Mouse (Mus musculus): ENCODE data around the gene Brip1. TPM values are rescaled to one million over a fixed set of nuclear protein-coding genes. Genes with fewer than 3 reads are reported as not detected.
"Not testable (repeated sequence)": the region's sequence is repeated elsewhere in the genome, so short reads cannot be mapped to it uniquely, and the experiment has no call there.

Brip1 gene
- polyA plus RNA-seq, 1 experiment from 2014 or later, result 1.0 TPM

GRCm38 (mm10) chr11:86185224-86185623 lies 15.8 kb downstream of the Brip1 start:
- H3K36me3 ChIP-seq (replicated peaks); ATAC-seq (replicated peaks); H3K9ac ChIP-seq; H3K9me3 ChIP-seq; H3K27ac ChIP-seq; H3K27me3 ChIP-seq (replicated peaks); H3K4me1 ChIP-seq; H3K4me2 ChIP-seq; H3K4me3 ChIP-seq: not testable (repeated sequence)
- 92% methylated on average over 7 of the region's 7 CpGs for WGBS

- H3K36me3 ChIP-seq (replicated peaks), result no peaks in the 10 kb centered on the region
- H3K27me3 ChIP-seq (replicated peaks), result no peaks in the 10 kb centered on the region
- H3K9me3 ChIP-seq, result no peaks in the 10 kb centered on the region
- H3K4me2 ChIP-seq, result no peak overlapping the region
- ATAC-seq (replicated peaks), result no peak
- 81% methylated on average over 3 of the region's 3 CpGs for WGBS
- H3K27ac ChIP-seq, result no peak overlapping the region
- no peak overlapping the region for H3K4me3 ChIP-seq
- H3K4me1 ChIP-seq, result no peaks in the 10 kb centered on the region
- no peak overlapping the region for H3K9ac ChIP-seq
These were observed 25.2 kb downstream of the Brip1 start for GRCm38 (mm10) chr11:86175833-86176232.

GRCm38 (mm10) chr11:86174173-86174572 lies 26.8 kb downstream of the Brip1 start:
- no peak for ATAC-seq (replicated peaks)
- Histone ChIP-seq H3K27me3 (replicated peaks) (no peaks in the 10 kb centered on the region), H3K4me3 (no peak overlapping the region), H3K36me3 (replicated peaks) (no peaks in the 10 kb centered on the region), H3K4me2 (no peak overlapping the region), H3K27ac (no peak overlapping the region), H3K9me3 (no peaks in the 10 kb centered on the region), H3K4me1 (no peaks in the 10 kb centered on the region), H3K9ac (no peak overlapping the region)
- WGBS, result 60% methylated on average over 2 of the region's 2 CpGs

- H3K4me1 ChIP-seq, result no peaks in the 10 kb centered on the region
- no peaks in the 10 kb centered on the region for H3K27me3 ChIP-seq (replicated peaks)
- no peak overlapping the region for H3K4me2 ChIP-seq
- no peaks in the 10 kb centered on the region for H3K36me3 ChIP-seq (replicated peaks)
- no peak overlapping the region for H3K27ac ChIP-seq
- H3K9me3 ChIP-seq, result no peaks in the 10 kb centered on the region
- no peak overlapping the region for H3K9ac ChIP-seq
- no peak for ATAC-seq (replicated peaks)
- H3K4me3 ChIP-seq, result no peak overlapping the region
- 87% methylated on average over 2 of the region's 2 CpGs for WGBS
These were observed 30.2 kb downstream of the Brip1 start for GRCm38 (mm10) chr11:86170743-86171142.

GRCm38 (mm10) chr11:86160251-86160650 lies 40.7 kb downstream of the Brip1 start:
- ATAC-seq (replicated peaks), result no peak
- WGBS, result 56% methylated on average over 2 of the region's 2 CpGs

GRCm38 (mm10) chr11:86158950-86159349 lies 42.0 kb downstream of the Brip1 start:
- no peak overlapping the region for H3K9ac ChIP-seq
- ATAC-seq (replicated peaks), result no peak
- H3K9me3 ChIP-seq, result no peaks in the 10 kb centered on the region
- no peak overlapping the region for H3K4me2 ChIP-seq
- H3K27ac ChIP-seq, result no peak overlapping the region
- H3K36me3 ChIP-seq (replicated peaks), result no peaks in the 10 kb centered on the region
- 47% methylated on average over 2 of the region's 2 CpGs for WGBS
- no peak overlapping the region for H3K4me3 ChIP-seq
- no peaks in the 10 kb centered on the region for H3K4me1 ChIP-seq
- no peaks in the 10 kb centered on the region for H3K27me3 ChIP-seq (replicated peaks)

More at GRCm38 (mm10) chr11:86160251-86160650, 40.7 kb downstream of the Brip1 start:
- Histone ChIP-seq H3K4me1 (no peaks in the 10 kb centered on the region), H3K4me3 (no peak overlapping the region), H3K9ac (no peak overlapping the region), H3K27me3 (replicated peaks) (no peaks in the 10 kb centered on the region), H3K36me3 (replicated peaks) (no peaks in the 10 kb centered on the region), H3K27ac (no peak overlapping the region), H3K4me2 (no peak overlapping the region), H3K9me3 (no peaks in the 10 kb centered on the region)

- Histone ChIP-seq H3K4me1 (no peaks in the 10 kb centered on the region), H3K36me3 (replicated peaks) (no peaks in the 10 kb centered on the region), H3K4me2 (no peak overlapping the region), H3K27ac (no peak overlapping the region), H3K9ac (no peak overlapping the region), H3K4me3 (no peak overlapping the region), H3K27me3 (replicated peaks) (no peaks in the 10 kb centered on the region), H3K9me3 (no peaks in the 10 kb centered on the region)
- ATAC-seq (replicated peaks), result no peak
- WGBS, result 74% methylated on average over 5 of the region's 5 CpGs
These were observed 45.4 kb downstream of the Brip1 start for GRCm38 (mm10) chr11:86155638-86156037.

- no peak for ATAC-seq (replicated peaks)
- 91% methylated on average over 3 of the region's 3 CpGs for WGBS
These were observed 69.7 kb downstream of the Brip1 start for GRCm38 (mm10) chr11:86131324-86131723.

GRCm38 (mm10) chr11:86117078-86117869 lies 83.7 kb downstream of the Brip1 start:
- Histone ChIP-seq H3K4me1 (no peaks in the 10 kb centered on the region), H3K9me3 (no peaks in the 10 kb centered on the region), H3K36me3 (replicated peaks) (no peaks in the 10 kb centered on the region), H3K4me3 (no peak overlapping the region), H3K4me2 (no peak overlapping the region), H3K27ac (no peak overlapping the region), H3K9ac (no peak overlapping the region), H3K27me3 (replicated peaks) (no peaks in the 10 kb centered on the region)
- 89% methylated on average over 7 of the region's 7 CpGs for WGBS
- no peak for ATAC-seq (replicated peaks)

More at GRCm38 (mm10) chr11:86131324-86131723, 69.7 kb downstream of the Brip1 start:
- Histone ChIP-seq H3K27me3 (replicated peaks) (no peaks in the 10 kb centered on the region), H3K4me1 (no peaks in the 10 kb centered on the region), H3K4me3 (no peak overlapping the region), H3K4me2 (no peak overlapping the region), H3K9ac (no peak overlapping the region), H3K27ac (no peak overlapping the region), H3K9me3 (no peaks in the 10 kb centered on the region), H3K36me3 (replicated peaks) (no peaks in the 10 kb centered on the region)

- H3K9ac ChIP-seq, result no peak overlapping the region
- H3K4me2 ChIP-seq, result no peak overlapping the region
- H3K4me1 ChIP-seq, result no peaks in the 10 kb centered on the region
- ATAC-seq (replicated peaks), result no peak
- no peak overlapping the region for H3K4me3 ChIP-seq
- no peaks in the 10 kb centered on the region for H3K27me3 ChIP-seq (replicated peaks)
- H3K27ac ChIP-seq, result no peak overlapping the region
- H3K9me3 ChIP-seq, result no peaks in the 10 kb centered on the region
- H3K36me3 ChIP-seq (replicated peaks), result no peaks in the 10 kb centered on the region
- 100% methylated on average over 1 of the region's 1 CpGs for WGBS
These were observed 85.0 kb downstream of the Brip1 start for GRCm38 (mm10) chr11:86115955-86116354.

GRCm38 (mm10) chr11:86107276-86107675 lies 93.7 kb downstream of the Brip1 start:
- Histone ChIP-seq H3K27ac (no peak overlapping the region), H3K4me3 (no peak overlapping the region), H3K36me3 (replicated peaks) (no peaks in the 10 kb centered on the region), H3K4me1 (no peaks in the 10 kb centered on the region), H3K9ac (no peak overlapping the region), H3K9me3 (no peaks in the 10 kb centered on the region), H3K27me3 (replicated peaks) (no peaks in the 10 kb centered on the region), H3K4me2 (no peak overlapping the region)
- WGBS, result 92% methylated on average over 4 of the region's 4 CpGs
- ATAC-seq (replicated peaks), result no peak

GRCm38 (mm10) chr11:86106596-86106995 lies 94.4 kb downstream of the Brip1 start:
- no peaks in the 10 kb centered on the region for H3K36me3 ChIP-seq (replicated peaks)
- H3K4me2 ChIP-seq, result no peak overlapping the region
- no peaks in the 10 kb centered on the region for H3K27me3 ChIP-seq (replicated peaks)
- no peaks in the 10 kb centered on the region for H3K4me1 ChIP-seq
- H3K4me3 ChIP-seq, result no peak overlapping the region
- no peaks in the 10 kb centered on the region for H3K9me3 ChIP-seq
- H3K27ac ChIP-seq, result no peak overlapping the region
- no peak overlapping the region for H3K9ac ChIP-seq
- no peak for ATAC-seq (replicated peaks)

- ATAC-seq (replicated peaks), result no peak
- Histone ChIP-seq H3K4me2 (no peak overlapping the region), H3K36me3 (replicated peaks) (no peaks in the 10 kb centered on the region), H3K9ac (no peak overlapping the region), H3K27me3 (replicated peaks) (no peaks in the 10 kb centered on the region), H3K4me3 (no peak overlapping the region), H3K27ac (no peak overlapping the region), H3K4me1 (no peaks in the 10 kb centered on the region), H3K9me3 (no peaks in the 10 kb centered on the region)
- 93% methylated on average over 6 of the region's 6 CpGs for WGBS
These were observed 99.8 kb downstream of the Brip1 start for GRCm38 (mm10) chr11:86101191-86101590.
